Mouse (Mus musculus) cerebellum, postnatal 36 days (tissue): Measurements from ENCODE around the gene Enho.
"Not testable (repeated sequence)": the region's sequence is repeated elsewhere in the genome, so short reads cannot be mapped to it uniquely, and the experiment has no call there.

Experiments
- DNase-seq, 2 experiments: peaks; one replicate each; pipeline ENCODE4 v3.0.0; 2021 to 2022; ENCODE audit warnings: mixed read lengths in 2 of 2

Enho gene

DNA sequence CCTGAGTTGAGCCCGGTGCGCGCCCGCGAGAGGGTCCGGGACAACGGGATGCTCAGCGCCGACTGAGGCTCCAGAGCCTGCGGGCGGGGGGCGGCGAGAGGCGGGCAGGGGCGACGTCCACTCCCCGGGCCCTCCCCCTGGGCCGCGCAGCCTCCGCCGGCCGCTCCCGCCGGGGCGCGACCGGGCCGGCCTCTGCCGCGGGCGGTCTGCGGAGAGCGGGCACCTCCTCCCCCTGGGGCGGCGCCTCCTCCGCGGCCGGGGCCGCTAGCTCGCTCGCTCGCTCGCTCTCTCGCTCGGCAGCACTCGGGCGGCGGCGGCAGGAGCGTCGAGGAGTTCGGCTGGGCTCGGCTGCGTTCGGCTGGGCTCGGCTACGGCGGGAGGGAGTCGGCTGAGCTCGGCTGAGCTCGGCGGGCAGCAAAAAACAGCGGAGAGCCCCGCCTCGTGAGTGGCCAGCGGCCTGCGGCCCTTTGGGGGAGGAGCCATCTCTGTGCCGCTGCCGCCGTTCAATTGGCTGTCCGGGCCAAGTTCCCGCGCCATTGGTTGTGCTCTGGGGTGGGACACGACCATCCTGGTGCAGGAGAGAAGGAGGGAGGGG is at the start of gene Enho:
Gene Enho (minus strand): TSS at position 412 of the 595 bp plus-strand sequence.
- peak; percentile 97 to 99 for DNase-seq

DNA sequence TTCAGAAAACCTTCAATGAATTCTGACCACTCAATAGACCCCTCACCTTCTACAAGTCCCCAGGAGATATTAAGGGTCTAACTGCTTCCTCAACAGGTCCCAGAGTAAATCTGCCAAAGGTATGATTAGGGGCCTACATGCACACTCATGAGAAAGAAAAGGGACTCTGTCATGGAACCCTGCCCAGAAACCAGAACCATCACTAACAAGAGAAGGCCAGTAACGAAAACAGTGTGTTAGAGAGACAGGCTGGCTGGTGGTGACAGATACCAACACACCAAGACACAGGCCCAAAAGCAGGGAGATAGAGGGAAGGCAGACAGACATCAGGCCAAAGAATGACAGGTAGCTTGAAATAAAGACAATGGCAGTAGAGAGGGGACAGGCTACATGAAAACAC is 48.4 kb upstream of the Enho start:
- DNase-seq: not testable (repeated sequence)

- not testable (repeated sequence) for DNase-seq
Observed at GRCm38 (mm10) chr4:41685882-41686492, 45.9 kb upstream of the Enho start.

DNA sequence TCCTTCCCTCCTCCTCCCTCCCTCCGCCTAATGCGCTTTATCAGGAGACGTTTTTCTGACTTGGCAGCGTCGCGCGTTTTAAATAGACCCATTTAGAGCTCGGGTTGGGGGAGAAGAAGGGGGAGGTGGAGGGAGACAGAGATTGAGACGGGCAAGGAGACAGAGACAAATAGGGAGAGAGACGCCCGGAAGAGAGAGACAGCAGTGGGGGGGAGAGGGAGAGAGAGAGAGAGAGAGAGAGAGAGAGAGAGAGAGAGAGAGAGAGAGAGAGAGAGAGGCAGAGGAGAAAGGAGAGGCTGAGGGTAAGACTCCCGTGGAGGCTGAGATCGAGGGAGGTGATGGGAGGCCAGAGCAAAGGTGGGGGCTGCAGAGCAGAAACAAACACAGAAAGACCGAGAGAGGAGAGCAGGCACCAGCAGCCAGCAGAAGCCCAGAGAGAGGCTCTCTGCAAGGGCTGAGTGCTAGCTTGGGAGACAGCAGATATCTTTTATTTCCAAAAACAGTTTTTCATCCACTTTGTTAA is 44.9 kb upstream of the Enho start:
- not testable (repeated sequence) for DNase-seq

DNA sequence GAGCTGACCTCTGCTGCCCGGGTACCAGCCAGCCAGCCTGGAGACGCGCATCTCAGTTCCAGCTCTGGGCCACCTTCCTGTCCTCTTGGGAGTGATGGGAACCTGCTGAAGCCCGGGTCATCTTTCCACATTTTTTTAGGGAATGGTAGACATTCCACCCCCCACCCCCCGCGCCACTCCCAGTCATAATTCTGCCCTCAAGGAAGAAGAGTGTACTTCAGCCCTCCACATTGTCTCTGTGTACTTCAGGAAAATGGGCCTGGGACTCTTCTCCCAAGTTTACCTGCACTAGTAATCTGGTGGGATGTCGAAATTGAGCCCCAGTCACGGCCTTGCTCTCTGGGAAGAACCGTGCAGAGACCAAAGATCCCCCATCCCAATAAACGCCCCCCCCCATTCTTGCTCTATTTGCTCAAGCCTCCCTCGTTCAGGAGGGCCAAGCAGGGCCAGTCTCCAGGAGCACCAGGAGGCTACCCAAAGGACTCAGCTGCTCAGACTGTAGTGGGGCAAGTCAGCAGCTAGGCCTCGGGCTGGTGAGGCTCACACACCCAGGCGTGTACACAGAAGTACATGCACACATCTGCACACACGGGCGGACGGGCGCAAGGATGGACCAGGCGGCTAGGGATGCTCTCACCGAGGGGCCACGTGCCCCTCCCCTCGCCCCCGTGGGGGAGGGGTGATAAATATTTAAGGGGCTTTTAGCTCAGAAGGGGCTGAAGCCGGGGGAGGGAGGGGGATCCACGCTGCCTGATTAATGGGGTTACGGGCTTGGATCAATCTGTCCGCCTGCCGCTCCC is 44.2 kb upstream of the Enho start:
- DNase-seq: not testable (repeated sequence)

DNA sequence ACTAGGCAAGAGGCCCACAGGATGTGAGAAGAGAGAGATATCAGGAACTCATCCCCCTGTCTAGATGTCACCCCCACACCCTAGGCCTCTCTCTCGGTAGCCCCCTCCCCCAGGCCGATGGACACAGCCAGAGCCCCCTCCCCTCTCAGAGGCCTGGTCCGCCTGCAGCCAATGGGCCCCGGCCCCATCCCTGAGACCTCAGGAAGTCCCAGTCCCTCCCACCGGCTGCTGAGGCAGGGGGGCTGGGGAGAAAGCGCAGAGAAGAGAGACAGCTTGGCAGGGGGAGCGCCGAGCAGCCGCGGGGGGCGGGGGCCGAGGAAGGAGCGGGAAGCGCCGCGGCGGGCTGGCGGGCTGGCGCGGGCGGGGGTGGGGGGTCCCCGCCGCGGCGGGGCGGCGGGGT is 43.2 kb upstream of the Enho start:
- not testable (repeated sequence) for DNase-seq

- no peak for DNase-seq
Observed at GRCm38 (mm10) chr4:41682789-41683188, 42.7 kb upstream of the Enho start.

- DNase-seq: no peak
Observed at GRCm38 (mm10) chr4:41681947-41682346, 41.8 kb upstream of the Enho start.

DNA sequence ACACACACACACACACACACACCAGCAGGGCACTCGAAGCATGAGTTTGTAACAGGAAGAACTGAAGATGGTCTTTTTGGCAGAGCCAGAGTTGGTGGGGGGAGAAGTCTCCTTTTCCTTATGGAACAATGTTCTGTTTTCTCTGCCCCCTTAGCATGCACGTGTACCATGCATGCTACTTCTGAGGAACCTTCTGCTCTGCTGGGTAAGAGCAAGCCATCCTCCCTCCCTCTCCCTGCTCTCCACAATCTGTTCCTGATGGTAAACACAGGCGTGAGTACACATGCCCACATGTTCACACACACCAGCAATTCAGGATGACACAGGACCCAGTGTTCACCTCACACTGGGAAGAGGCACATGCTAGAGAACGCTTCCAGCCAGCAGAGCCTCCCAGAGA is 41.1 kb upstream of the Enho start:
- no peak for DNase-seq

DNA sequence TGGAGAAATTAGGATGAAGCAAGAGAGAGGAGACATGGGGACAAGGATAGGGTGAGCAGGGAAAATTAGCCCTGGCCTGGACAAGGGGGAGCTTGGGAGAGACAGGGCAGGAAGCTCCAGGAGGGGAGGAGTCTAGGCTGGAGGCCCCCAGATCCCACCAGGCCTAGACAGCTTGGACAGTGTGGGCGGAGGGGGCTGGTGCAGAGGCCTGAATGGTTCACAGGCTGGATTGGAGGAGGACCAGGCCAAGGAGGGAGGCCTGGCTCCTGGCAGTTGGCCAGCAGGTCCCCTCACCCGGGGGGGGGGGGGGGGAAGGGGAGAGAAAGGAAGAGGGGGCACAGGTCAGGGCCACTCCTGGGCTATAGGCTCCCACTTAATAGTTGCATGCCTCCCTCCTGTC is 39.2 kb upstream of the Enho start:
- no peak for DNase-seq

- no peak for DNase-seq
Observed at GRCm38 (mm10) chr4:41678863-41679262, 38.7 kb upstream of the Enho start.

DNA sequence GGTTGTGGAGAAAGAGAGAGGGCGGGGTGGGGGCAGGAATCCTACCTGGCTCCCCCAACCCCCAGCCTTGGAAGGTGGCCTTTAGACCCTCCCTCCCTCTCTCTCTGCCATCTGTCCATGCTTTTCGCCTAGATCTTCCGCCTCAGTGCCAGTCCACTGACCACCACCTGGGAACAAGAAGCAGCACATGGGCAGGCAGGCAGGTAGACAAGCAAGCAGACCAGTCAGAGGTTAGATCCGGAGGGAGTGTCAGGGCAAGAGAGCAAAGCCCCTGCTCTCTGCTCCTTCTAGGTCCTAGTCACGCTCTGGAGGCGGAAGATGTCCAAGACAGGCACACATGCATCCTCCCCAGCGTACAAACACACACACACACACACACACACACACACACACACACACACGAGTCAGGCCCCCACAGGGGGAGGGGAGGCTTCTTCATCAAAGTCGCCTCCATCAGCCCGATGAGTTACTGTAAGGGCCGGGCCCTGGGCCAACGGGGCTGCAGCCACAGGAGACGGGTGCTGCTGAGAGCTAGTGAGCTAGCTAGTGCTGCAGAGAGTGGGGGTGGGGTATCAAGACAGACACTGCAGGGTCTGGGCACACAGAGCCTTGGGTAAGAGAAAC is 37.0 kb upstream of the Enho start:
- peak; percentile 64 to 65 for DNase-seq

DNA sequence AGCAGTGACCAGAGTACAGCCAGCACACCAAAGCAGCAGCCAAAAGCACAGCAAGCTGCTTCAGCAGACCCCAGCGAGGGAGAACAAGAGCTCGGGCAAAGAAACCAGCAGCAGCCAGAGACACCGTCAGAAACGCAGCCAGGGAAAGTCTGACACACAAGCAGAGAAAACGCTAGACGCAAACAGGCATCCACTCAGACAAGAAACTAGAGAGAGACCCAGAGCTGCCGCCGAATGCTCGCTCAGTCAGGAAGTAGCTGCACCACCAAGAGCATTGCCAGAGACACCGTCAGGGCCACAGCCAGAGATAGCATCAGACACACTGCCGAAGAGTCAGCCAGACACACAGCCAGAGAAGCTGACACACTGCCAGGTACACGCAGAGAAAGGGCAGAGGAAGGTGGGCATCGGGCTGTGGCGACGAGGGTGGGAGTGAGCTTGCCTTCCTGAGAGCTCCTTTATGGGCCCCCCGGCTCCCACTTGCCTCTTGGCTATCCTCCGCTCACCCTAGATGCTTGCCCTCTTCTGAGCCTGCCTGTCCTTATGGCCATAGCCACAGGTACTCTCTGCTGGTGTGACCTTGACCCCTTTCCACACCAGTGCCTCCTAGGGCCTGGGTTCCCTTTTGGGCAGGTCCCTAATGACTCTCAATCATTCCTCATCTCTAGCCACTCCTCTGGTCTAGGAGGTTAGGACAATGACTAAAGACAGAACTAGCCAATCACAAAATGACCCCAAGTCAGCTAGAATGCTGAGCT is 36.3 kb upstream of the Enho start:
- peak; percentile 44 to 49 for DNase-seq

DNA sequence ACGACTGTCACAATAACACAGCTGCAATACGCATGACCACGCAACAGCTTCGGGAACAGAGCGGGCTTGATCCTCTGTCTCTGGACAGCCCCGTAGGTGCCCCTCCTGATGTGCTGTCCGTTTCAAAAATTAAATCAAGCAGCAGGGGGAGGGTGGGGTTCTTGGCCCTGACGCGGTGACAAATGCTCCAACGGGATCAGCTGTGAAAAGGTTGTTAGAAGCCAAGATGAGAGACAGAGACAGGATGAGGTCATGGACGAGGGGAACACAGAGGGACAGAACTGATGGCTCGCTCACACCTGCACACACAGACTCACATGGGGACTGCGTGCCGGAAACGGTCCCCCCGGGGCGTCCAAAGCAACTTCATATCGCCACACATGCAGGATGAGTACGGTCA is 33.1 kb upstream of the Enho start:
- DNase-seq: no peak

- DNase-seq: no peak
Observed at GRCm38 (mm10) chr4:41672522-41672963, 32.4 kb upstream of the Enho start.

GRCm38 (mm10) chr4:41671963-41672480 is 31.9 kb upstream of the Enho start:
- DNase-seq: no peak

- DNase-seq: no peak
Observed at GRCm38 (mm10) chr4:41671500-41671899, 31.4 kb upstream of the Enho start.

DNA sequence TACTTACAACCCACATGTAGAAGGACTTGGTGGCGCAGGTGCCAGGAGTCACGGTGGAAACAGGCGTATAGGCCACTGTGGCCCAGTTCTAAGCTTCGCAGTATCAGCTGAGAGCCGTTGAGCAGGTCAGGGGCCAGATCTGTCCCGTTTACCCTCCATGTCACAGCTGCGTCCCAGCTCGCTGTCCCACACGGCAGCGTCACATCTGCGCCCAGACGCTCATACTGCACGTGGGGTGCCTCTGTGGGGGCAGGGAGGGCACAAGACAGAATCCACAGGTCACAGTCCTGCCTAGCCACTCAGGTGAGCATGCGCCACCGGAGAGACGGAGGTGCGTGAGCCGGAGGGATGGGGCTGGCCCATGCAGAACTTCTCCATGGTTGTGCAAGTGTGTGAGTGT is 30.7 kb upstream of the Enho start:
- no peak for DNase-seq

DNA sequence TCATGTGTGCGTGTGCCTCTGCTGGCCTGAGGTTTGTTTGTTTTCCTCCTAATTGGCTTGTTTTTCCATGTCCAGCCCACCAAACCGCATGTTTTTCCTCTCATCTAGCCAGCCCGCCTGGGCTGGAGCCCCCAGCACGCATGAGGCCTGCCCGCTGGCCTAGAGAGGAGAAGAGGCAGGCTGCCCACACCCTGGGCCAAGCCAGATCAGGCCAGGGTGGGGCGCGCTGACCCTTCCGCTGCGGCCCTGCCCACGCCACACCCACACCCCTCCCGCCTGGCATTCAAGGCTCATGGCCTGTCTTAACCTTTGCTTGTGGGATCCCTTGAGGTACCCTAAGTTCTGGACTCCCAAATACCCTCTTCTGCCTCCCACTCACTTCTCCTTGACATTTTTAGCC is 26.5 kb upstream of the Enho start:
- no peak for DNase-seq

- DNase-seq: no peak
Observed at GRCm38 (mm10) chr4:41665009-41665675, 25.0 kb upstream of the Enho start.

DNA sequence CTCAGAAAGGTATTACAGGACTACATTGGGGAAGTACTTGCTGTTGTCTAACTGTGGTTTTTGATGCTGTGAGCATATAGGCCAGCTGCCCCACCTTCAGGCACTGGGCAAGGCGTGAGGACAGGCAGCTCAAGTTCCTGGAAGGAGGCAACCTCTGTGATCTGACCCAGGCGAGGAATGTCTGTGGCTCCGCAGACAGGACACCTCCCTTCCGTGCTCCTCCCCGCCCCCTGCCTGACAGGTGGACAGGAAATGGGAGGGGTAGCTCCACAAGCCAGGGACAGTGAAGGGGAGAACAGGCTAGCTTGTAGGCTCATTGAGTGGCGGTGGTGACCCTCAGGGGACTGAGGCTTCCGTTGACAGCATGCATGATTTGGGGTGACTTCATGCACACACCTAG is 24.4 kb upstream of the Enho start:
- no peak for DNase-seq

- DNase-seq: no peak
Observed at GRCm38 (mm10) chr4:41663614-41664013, 23.5 kb upstream of the Enho start.
